Mouse (Mus musculus): ENCODE results near the gene Miga2.
A peak's percentile ranks its signal among the peaks of the same experiment; 100 is the strongest.

Miga2 gene

DNA sequence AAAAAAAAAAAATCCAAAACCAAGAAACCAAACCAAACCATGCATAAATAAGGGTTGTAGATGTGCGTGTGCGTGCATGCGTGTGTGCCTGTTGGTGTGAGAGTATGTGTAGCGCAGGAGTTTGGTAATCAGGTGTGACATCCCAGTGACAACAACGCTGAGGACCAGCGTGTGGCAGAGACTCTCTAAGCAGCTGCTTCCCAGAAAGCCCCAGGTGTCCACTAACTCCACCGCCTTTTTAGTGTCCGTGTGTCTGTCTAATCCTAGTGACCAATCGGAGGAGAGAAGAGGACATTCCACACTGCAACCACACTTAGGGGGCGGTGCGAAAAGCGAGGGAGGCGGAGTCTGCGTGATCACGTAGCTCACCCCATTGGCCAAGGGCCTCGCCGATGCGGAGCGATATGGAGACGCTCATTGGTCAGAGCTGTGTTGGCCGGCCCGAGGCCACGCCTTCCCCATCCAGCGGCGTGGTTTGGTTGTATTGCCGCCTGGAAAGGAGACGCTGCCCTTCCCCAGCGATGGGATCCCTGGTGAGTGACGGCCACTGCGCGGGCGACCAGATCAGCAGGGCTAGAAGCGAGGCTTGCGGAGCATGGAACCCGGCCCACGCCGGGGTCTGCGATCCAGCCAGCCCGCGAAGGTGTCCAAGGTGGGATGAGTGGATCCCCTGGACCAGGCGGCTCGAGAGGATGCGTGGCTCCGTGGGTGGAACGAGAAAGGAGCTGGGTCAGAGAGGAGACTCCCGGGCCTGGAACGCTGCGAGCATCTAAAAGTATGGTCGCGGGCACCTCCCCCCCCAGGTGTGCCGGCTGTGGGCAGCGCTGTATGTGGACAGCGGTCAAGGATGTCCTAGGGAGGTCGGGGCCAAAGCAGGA lies at the start of gene Miga2:
Miga2 (plus strand) TSS at position 461 of the 878 bp plus-strand sequence.
- peak; percentile 99 for DNase-seq (ENCODE audit: low spot score)

DNA sequence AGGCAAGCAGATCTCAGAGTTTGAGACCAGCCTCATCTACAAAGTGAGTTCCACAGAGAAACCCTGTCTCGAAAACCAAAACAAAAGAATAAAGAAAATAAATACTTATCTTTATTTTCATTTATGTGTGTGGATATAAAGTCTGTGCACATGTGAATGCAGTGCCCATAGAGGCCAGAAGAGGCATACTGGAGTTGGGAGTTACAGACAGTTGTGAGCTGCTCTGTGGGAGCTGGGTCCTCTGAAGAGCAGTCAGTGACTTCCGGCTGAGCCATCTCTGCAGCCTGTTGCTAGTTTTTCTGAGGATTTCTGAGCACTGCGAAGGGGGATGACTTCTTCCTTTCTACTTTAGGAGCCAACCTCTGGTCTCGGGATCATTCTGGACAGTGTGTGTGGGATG lies 47.9 kb upstream of the Miga2 start:
- no peak for DNase-seq (ENCODE audit: low spot score)

DNA sequence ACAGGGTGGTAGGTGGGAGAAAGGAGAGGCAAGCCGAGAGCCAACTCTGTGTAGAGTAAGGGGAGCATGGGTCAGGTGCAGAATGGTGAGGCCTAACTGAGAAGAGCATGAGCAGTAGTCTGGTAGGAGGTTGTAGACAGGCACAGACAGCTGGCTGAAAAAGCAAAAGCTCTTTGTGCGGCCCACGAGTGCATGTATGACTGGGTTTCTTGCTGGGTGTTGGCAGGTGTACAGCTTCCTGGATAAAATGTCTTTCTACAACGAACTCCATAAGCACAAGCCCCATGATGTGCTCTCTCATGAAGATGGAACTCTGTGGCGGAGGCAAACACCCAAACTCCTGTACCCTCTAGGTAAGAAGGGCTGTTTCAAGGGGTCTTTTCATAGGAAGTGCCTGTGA lies 47.1 kb upstream of the Miga2 start:
- DNase-seq (ENCODE audit: low spot score), result no peak

DNA sequence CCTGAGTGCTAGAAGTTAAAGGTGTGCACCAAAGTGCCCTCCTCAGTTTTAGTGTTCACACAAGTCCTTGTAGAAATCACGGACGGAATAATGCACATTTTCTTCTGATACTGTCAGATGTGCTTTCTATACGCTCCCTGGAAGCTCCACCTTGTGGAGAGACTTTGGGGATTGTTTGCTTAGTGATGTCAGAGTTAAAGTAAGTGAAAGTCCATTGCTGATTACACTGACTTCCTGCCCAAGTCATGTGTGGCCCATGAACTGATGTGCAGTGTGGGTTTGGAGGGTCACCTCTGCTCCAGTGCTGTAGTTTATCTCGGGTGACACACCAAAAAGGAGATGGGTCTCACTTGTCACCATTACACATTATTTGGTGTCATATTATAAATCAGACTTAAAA lies 44.8 kb upstream of the Miga2 start:
- DNase-seq (ENCODE audit: low spot score), result no peak

DNA sequence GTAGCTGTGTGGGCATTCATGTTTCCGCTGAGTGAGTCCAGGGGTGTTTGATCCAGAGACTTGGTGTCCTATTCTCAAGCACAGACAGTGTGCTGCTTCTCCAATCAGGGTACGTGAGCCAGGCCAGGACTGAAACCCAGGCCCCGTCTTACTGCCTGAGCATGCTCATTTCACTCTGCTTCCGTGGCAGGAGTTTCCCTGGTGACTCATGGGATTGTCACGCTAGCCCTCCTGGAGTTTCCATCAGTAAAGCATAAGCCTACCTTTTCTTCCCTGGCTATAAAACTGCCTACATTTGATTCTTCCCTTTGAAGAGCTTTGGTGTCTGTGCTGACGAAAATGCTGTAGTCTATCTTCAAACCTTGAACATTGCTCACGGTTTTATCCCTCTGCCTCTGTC lies 40.9 kb upstream of the Miga2 start:
- DNase-seq (ENCODE audit: low spot score), result no peak

DNA sequence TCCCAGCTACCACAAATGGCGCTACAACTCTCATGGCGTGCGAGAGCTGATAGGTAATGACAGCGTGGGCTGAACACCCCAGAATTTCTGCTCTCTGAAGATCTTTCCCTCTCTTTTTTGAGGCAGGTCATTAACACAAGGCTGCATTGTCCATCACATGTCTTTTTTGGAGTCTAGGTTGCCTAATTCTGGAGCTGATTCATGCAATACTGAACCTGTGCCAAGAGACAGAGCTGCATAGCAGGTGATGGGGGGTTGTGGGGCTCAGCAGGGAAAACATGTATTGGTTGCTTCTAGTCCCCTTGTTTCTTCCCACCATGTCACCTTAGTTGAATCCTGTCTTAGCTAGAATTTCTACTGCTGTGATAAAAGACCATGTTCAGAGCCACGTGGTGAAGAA lies 38.7 kb upstream of the Miga2 start:
- DNase-seq (ENCODE audit: low spot score), result no peak

DNA sequence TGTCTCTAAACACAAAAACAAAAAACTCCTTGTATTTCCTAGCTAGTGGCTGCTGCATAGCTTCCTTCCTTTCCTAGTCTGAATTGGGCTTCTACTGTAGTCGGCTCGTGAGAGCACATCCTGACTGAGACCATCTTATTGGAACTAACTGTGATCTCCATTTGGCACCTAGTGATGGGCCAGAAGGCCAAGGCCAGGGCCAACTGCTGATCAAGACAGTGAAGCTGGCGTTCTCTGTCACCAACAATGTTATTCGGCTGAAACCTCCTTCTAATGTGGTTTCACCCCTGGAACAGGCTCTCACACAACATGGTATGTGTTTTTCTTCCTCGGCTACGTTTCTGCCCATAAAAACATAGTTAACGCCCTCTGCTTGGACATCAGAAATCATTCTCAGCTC lies 36.8 kb upstream of the Miga2 start:
- no peak for DNase-seq (ENCODE audit: low spot score)

DNA sequence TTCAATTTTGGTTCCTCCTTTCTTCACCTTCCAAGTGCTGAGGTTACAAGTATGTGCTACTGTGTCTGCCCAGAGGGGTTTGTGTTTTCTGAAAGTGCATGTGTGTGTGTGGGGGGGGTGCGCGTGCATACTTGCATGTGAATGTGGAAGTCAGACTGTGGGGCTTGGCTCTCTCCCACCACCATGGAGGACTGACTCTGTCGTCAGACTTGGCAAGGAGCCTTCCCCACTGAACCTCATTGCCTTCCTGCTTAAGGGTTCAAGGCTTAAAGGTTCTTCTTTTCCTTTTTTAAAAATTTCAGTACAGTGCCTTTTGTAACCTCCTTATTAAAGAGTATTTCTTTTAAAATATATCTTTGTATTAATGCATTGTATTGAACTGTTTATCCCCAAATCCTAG lies 35.2 kb upstream of the Miga2 start:
- no peak for DNase-seq (ENCODE audit: low spot score)

DNA sequence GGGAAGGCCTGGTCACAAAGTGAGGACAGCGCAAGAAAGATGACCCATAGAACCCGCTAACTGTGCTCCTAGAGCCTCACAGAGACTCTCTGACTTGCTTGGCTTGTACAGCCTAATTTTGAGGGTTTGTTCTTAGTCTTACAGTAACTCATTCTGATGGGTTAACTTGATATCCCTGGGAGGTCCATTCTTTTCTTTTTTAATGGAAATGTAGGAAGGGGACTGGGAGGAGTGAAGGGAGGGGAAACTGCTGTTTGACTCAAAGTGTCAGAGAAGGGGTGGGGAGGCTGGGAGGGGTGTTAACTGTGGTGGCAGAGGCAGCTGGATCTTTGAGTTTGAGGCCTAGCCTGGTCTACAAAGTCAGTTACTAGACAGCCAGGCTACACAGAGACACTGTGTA lies 28.7 kb upstream of the Miga2 start:
- no peak for DNase-seq (ENCODE audit: low spot score)

DNA sequence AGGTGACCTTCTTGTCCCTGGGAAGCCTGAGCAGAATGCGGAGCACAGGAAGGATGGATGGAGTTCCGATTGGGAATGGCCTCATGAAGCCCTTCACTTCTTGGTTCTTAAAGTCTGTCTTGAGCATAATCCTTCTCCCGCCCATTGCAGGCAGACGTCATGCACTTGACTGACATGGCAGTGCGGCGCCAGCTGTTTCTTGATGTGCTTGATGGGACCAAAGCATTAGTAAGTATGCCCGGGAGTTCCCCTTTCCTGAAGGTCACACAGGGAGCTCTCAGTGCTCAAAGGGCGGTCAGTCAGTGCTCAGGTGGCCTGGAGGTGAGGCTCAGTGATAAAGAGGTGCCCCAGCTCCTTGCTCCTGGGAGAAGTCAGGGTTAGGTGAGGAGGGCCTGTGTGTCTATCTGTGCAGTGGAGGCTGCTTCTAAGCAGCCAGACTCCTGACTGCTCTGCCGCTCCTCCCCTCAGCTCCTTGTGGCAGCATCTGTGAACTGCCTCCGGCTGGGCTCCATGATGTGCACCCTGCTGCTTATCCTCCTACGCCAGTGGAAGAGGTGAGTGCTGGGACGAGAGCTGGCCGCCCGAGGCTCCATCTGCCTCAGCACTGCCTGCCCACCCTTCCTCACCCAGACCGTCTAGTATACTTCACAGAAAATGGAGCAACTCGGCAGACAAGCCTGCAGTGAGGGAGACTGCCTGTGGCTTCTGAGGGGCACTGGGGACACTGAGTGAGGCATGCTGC lies 27.7 kb upstream of the Miga2 start:
- DNase-seq (ENCODE audit: low spot score), result no peak

DNA sequence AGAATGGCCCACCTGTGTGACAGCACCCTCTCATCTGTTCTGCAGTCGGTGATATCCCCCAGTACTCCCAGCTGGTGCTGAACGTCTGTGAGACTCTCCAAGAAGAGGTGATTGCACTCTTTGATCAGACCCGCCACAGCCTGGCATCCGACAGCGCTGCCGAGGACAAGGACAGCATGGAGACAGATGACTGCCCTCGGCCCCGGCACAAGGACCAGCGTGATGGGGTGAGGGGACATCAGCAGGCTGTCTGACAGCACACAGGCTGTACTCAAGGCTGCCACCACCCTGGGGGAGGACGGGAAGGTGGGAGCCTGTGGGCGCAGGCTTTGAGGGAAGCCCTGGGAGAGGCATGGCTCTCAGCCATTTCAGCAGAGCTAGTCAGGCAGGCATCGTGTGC lies 26.9 kb upstream of the Miga2 start:
- DNase-seq (ENCODE audit: low spot score), result peak; percentile 39

DNA sequence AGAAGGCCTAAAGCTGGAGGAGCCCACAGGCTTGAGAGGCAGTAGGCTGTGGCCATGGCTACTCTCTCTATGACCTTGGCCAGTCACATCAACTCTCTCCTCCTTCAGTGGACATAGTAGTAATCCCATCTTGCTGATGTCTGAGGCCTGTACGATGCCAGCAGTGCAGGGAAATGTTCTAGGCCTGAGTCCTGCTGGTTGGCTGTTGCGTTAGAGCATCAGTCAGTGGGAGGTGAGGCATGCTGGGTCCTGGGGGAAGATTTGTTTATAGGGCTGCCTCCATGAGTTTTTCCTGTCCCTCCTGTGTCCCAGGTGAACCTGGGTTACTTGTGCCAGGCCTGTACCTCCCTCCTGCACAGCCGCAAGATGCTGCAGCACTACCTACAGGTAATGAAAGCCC lies 22.0 kb upstream of the Miga2 start:
- no peak for DNase-seq (ENCODE audit: low spot score)

DNA sequence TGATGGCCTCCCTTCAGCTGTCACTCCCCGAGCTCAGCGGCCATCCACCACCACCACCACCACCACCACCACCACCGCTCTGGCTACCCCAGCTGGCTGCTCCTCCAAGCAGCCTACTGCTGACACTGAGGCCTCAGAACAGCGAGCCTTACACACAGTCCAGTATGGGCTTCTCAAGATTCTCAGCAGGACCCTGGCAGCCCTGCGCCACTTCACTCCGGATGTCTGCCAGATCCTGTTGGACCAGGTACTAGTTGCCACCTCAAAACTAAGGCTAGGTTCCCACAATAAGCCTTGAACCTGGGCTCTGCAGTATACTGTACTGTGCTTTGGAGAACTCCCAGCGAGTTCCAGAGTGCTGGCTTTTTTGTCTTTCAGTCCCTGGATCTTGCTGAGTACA lies 21.5 kb upstream of the Miga2 start:
- DNase-seq (ENCODE audit: low spot score), result no peak

DNA sequence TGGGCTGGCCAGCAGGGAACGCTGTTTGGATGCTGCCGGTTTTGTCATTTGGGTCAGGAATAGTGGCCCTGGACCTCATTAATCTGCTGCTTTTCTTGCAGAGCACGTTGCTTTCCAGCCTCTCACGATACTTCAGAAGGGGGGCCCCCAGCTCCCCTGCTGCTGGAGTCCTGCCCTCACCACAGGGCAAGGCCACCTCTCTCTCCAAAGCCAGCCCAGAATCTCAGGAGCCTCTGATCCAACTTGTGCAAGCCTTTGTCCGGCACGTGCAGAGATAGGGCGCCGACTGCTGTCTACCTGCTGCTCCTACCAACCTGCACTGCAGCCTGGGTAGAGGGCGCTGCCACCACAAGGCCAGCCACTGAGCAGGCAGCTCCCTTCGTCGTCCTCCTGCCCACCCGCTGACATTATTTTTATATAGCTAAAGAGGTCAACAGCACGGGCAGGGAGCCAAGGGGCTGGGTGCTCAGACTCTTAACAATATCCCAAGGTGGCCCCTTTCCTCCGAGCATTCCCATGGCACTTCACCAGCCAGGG lies 20.4 kb upstream of the Miga2 start:
- peak; percentile 70 for DNase-seq (ENCODE audit: low spot score)

DNA sequence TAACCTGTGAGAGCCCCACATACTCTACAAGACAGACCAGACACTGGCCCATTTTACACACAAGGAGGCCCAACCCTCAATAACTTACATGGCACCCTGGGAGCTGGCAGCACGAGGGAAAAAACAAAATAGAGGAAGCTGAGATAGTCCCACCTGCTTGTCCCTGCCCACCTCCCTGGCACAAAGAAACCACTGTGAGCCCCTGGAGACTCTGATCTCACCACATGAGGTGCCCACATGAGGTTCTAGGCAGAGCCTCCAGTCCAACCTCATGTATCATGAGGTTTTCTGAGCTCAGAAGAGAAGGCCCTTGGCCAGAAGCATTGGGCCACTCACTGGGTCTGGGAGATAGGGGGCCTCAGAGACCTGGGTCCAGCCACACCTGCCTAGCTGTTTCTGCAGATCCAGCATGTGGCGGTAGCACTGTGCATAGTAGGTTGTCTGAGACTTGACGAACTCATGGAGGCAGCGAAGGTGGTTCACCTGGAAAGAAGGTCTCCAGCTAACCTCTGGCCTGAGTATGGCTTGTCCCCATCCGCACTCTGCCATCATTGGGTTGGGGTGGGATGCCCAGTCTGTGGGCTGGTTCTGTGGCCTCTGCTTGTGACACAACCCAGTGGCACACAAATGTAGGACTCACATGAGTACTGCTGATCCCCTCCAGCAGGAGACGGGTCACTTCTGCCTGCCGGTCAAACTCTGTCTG lies 17.9 kb upstream of the Miga2 start:
- DNase-seq (ENCODE audit: low spot score), result no peak

DNA sequence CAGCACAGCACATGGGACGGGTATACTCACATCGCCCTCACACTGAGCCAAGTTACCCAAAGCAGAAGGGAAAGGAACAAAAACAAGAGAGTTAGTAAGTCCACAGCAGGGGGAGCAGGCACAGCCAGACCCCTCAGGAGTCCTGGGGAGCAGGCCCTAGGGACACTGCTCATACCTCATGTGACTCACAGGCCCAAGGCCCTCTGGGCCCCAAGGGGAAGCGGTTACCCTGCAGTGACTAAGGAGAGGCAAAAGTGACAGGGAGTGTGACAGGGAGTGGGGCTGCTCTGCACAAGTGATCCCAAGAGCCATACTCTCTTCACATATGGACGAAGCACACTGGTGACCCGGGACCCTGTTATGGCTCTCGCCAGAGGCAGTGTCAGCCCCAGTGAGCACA lies 14.8 kb upstream of the Miga2 start:
- no peak for DNase-seq (ENCODE audit: low spot score)

DNA sequence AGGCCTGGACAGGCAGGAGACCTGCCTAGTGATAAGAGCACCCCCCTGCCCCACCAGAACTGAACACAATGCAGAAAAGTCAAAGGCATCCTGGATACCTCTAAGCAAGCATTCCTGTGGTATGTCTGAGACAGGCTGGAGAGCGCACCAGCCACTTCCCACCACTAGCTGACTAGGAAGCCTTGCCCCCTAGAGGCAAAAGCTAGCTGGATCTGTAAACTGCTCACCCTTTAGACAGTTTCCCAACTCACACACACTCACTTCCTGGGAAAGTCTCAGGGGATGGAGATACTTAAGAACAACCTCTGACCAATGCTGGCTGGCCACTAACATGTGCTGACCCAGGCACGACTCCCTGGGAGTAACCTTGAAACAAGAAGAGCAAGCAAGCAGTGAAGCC lies 12.9 kb upstream of the Miga2 start:
- DNase-seq (ENCODE audit: low spot score), result no peak

DNA sequence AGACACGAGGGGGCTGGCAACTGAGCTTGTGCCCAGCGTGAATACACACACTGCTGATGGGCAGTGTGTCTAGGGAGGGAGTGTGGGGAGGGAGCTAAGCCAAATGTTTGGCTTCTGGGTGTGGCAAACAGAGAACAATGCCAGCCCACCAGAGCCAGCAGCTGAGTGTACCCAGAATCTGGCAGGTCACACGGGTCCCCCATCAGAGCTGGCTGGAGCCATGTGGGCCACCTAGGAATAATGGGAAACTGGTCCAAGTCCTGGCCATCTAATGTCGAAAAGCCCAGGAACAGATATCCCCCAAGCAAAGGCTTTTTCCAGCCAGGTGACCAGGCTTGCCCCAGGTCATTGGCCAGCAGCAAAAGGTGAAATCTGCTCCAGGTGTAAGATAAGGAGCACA lies 8.2 kb upstream of the Miga2 start:
- DNase-seq (ENCODE audit: low spot score), result no peak

DNA sequence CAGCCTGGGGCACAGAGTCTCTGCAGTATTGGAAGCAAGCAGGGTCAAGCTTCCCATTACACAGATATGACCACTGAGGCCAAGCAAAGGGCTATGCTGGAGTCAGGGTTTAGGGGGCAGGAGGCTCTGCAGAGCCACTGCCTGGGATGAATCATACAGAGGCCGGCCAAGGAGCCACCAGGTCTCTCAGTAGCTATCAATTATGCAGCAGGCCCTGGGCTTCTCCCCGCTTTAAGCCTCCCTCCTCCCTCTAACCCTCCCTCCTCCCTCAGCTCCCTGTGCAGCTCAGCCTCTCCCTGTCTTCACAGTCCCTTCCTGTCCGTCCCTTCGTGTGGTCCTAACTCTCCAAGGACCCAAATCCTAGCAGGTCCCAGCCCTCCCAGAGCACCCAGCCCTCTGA lies 7.8 kb upstream of the Miga2 start:
- no peak for DNase-seq (ENCODE audit: low spot score)

DNA sequence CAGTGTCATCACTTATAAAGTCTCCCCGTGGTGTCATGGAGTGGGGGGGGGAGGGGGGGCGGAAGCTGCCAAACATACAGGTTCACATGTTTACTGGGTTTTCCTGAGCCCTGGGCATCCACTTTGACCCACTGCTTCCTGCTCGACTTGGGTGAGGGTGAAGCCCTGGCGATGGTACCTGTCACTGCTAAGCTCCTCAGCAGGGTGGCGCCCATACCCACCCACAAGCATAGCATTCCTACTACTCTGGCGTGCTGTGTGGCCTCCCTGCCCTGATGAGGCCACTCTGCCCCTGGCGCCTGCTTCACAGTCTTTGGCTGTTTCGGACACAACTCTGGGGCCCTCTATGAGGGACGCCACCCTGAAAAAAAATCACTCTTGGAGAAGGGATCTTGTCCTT lies 7.1 kb upstream of the Miga2 start:
- DNase-seq (ENCODE audit: low spot score), result no peak

DNA sequence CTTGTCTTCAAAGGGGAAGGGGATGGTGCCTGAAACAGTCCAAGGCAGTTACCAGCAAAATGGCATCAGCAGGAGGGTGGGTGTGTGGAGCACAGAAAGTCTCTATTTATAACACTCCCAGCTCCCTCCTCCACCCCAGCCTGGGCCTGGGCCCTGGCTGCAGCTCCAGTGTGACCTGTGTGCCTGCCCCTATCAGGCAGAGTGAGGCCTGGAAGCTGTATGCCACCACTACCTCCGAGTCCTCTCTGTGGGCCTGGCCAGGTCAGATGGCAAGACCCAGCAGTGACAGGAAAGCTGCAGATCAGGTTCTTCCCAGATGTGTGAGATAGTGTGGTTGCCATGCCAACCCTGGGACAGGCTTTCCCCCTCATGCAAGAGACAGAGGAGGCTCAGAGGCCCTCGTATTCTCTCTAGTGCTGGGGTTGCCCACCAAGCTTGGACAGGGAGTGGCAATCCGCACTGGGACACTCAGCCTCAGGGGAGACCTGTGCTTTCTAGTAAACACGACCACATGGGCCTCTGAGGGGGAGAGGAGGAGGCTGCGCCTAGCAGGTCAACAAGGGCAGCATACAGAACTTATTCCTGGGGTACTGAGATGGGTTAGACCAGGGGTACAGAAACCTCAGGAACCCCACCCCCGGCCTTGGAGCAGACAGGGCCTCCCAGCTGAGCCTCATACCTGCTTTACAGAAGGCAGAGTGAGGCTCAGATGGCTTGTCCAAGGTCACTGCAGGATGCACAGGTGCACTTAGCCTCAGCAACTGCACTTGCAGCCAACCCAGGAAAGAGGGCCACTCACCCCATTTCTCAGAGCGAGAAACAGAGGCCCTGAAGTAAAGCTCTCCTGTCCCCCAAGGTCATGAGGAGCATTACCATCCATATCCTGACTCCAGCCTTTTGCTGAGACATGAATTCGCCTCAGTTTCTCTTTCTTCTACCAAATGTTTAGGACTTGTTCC lies 6.2 kb upstream of the Miga2 start:
- DNase-seq (ENCODE audit: low spot score), result no peak
